Mouse (Mus musculus): ENCODE data around the gene Mid1. TPM values are rescaled to one million over a fixed set of nuclear protein-coding genes. Genes with fewer than 3 reads are reported as not detected.
"Not testable (repeated sequence)": the region's sequence is repeated elsewhere in the genome, so short reads cannot be mapped to it uniquely, and the experiment has no call there.

The Mid1 gene
- total RNA-seq, 2 experiments from 2014 or later, result 10.7 to 43.8 TPM

- no peak for ATAC-seq (replicated peaks; ENCODE audit: poor library complexity)
These were observed 265.6 kb downstream of the Mid1 start for GRCm38 (mm10) chrX:169950596-169950995.

- no peak for ATAC-seq (replicated peaks; ENCODE audit: poor library complexity)
These were observed 284.3 kb downstream of the Mid1 start for GRCm38 (mm10) chrX:169969337-169969736.

- ATAC-seq (replicated peaks; ENCODE audit: poor library complexity), result not testable (repeated sequence)
These were observed 284.8 kb downstream of the Mid1 start for GRCm38 (mm10) chrX:169969765-169970164.

- not testable (repeated sequence) for ATAC-seq (replicated peaks; ENCODE audit: poor library complexity)
These were observed 285.5 kb downstream of the Mid1 start for GRCm38 (mm10) chrX:169970546-169970945.

- not testable (repeated sequence) for ATAC-seq (replicated peaks; ENCODE audit: poor library complexity)
These were observed 286.6 kb downstream of the Mid1 start for GRCm38 (mm10) chrX:169971562-169971961.

- not testable (repeated sequence) for ATAC-seq (replicated peaks; ENCODE audit: poor library complexity)
These were observed 287.1 kb downstream of the Mid1 start for GRCm38 (mm10) chrX:169972131-169972530.

GRCm38 (mm10) chrX:169972791-169973494, 287.9 kb downstream of the Mid1 start:
- peak; percentile 63 for ATAC-seq (replicated peaks; ENCODE audit: poor library complexity)

GRCm38 (mm10) chrX:169973806-169974205, 288.8 kb downstream of the Mid1 start:
- ATAC-seq (replicated peaks; ENCODE audit: poor library complexity), result not testable (repeated sequence)

GRCm38 (mm10) chrX:169974456-169974855, 289.5 kb downstream of the Mid1 start:
- ATAC-seq (replicated peaks; ENCODE audit: poor library complexity), result not testable (repeated sequence)

- not testable (repeated sequence) for ATAC-seq (replicated peaks; ENCODE audit: poor library complexity)
These were observed 290.0 kb downstream of the Mid1 start for GRCm38 (mm10) chrX:169974974-169975373.

GRCm38 (mm10) chrX:169975681-169976131, 290.7 kb downstream of the Mid1 start:
- ATAC-seq (replicated peaks; ENCODE audit: poor library complexity), result 0 out of 2 replicates have a peak, but pooled peaks have one; percentile 3

GRCm38 (mm10) chrX:169976340-169976739, 291.3 kb downstream of the Mid1 start:
- not testable (repeated sequence) for ATAC-seq (replicated peaks; ENCODE audit: poor library complexity)

- ATAC-seq (replicated peaks; ENCODE audit: poor library complexity), result not testable (repeated sequence)
These were observed 292.9 kb downstream of the Mid1 start for GRCm38 (mm10) chrX:169977856-169978435.

GRCm38 (mm10) chrX:169978436-169979381, 293.7 kb downstream of the Mid1 start:
- peak; percentile 47 for ATAC-seq (replicated peaks; ENCODE audit: poor library complexity)

GRCm38 (mm10) chrX:169979461-169980202, 294.6 kb downstream of the Mid1 start:
- ATAC-seq (replicated peaks; ENCODE audit: poor library complexity), result not testable (repeated sequence)

GRCm38 (mm10) chrX:169980203-169980556, 295.2 kb downstream of the Mid1 start:
- ATAC-seq (replicated peaks; ENCODE audit: poor library complexity), result not testable (repeated sequence)

- ATAC-seq (replicated peaks; ENCODE audit: poor library complexity), result peak; percentile 12
These were observed 295.9 kb downstream of the Mid1 start for GRCm38 (mm10) chrX:169980809-169981289.

- not testable (repeated sequence) for ATAC-seq (replicated peaks; ENCODE audit: poor library complexity)
These were observed 296.8 kb downstream of the Mid1 start for GRCm38 (mm10) chrX:169981761-169982181.

GRCm38 (mm10) chrX:169982606-169983400, 297.8 kb downstream of the Mid1 start:
- not testable (repeated sequence) for ATAC-seq (replicated peaks; ENCODE audit: poor library complexity)

Data from megakaryocyte progenitor cell, adult 5-6 weeks (primary cell).